Mouse (Mus musculus) mature B cell (primary cell): ENCODE measurements around the gene Zfp1.

Source experiments
- in situ Hi-C: fragments of 300-500 bp; cut with MboI; formaldehyde crosslinking; loops from 2 replicates; pipeline ENCODE4 v1.14.3; 2019

The Zfp1 gene

GRCm38 (mm10) chr8:111713291-111713690 lies 70.1 kb downstream of the Zfp1 start:
- in situ Hi-C loops, result no loop called here

GRCm38 (mm10) chr8:111713817-111714216 lies 70.6 kb downstream of the Zfp1 start:
- in situ Hi-C loops, result no loop called here

- in situ Hi-C loops, result no loop called here
Measured at GRCm38 (mm10) chr8:111714295-111714694, 71.1 kb downstream of the Zfp1 start.

- in situ Hi-C loops, result no loop called here
Measured at GRCm38 (mm10) chr8:111715514-111715913, 72.3 kb downstream of the Zfp1 start.

GRCm38 (mm10) chr8:111716603-111717487 lies 73.6 kb downstream of the Zfp1 start:
- in situ Hi-C loops, result no loop called here

- in situ Hi-C loops, result no loop called here
Measured at GRCm38 (mm10) chr8:111717488-111717792, 74.2 kb downstream of the Zfp1 start.

- in situ Hi-C loops, result no loop called here
Measured at GRCm38 (mm10) chr8:111717866-111718265, 74.7 kb downstream of the Zfp1 start.

GRCm38 (mm10) chr8:111718937-111719336 lies 75.7 kb downstream of the Zfp1 start:
- in situ Hi-C loops, result no loop called here

GRCm38 (mm10) chr8:111720115-111720544 lies 76.9 kb downstream of the Zfp1 start:
- in situ Hi-C loops, result no loop called here
